Mouse (Mus musculus): ENCODE measurements around the gene Uhrf1bp1l. TPM values are rescaled to one million over a fixed set of nuclear protein-coding genes. Genes with fewer than 3 reads are reported as not detected.

The Uhrf1bp1l gene
- 10 to 100 TPM; 70.0 to 73.0 TPM for total RNA-seq (2023)

GRCm38 (mm10) chr10:89744871-89745665 lies at the start of gene Uhrf1bp1l:
Gene Uhrf1bp1l, plus strand, starts transcription at chr10:89744991.

GRCm38 (mm10) chr10:89732001-89732794 lies 12.6 kb upstream of the Uhrf1bp1l start, which contains the start of gene Actr6:
Gene Actr6, minus strand, starts transcription at chr10:89732295.

Other genes with a start within 250 kb of the Uhrf1bp1l start
- gene Nr1h4, start 211.4 kb upstream of the Uhrf1bp1l start, total RNA-seq (2023), result not detected
- gene Slc17a8, start 123.7 kb upstream of the Uhrf1bp1l start, total RNA-seq (2023), result not detected
- 10 to 100 TPM; 37.3 to 42.2 TPM for gene Scyl2, start 58.7 kb upstream of the Uhrf1bp1l start, total RNA-seq (2023)
- 10 to 100 TPM; 20.2 to 24.4 TPM for gene Actr6, start 12.7 kb upstream of the Uhrf1bp1l start, total RNA-seq (2023)
- not detected for gene Anks1b, start 128.5 kb downstream of the Uhrf1bp1l start, total RNA-seq (2023)